Mouse (Mus musculus) lung, postnatal 0 days (tissue): ENCODE measurements around the gene Ahnak.
A peak's percentile ranks its signal among the peaks of the same experiment; 100 is the strongest.

Source experiments
- CTCF ChIP-seq: IDR thresholded peaks from 2 replicates; pipeline ENCODE4 v1.5.1; 2016; ENCODE audit warnings: antibody characterized with exemption, mild to moderate bottlenecking
- EP300 ChIP-seq: IDR thresholded peaks from 2 replicates; pipeline ENCODE4 v1.6.1; 2016; ENCODE audit warnings: antibody characterized with exemption, mild to moderate bottlenecking, control low read depth

DNA sequence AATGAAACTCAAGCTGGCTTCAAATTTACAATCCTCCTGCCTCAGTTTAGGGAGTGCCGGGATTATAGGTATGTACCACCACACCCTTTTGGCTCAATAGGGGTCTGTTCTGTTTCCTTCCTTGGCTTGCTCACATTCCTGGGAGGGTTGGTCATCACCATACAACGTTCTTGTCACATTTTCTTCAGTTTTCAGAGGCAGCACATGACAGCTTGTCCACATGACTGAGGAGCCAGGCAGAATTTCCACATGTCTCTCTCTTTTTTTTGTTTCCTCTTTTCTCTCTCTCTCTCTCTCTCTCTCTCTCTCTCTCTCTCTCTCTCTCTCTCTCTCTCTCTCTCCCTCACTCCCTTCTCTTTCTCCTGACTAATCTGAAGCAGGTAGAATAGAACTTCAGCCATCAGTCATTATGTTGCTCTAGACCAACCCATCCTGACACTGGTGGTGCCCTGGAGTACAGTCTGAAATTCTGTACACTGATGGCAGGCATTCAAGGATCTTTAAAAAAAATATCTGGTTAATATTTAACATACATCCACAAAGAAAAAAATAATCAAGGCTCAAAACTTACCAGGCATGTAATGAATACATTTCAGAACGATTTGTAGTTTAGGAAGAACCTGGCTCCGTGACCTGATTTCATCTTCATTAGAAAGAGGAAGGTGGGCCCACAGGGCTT, 88.0 kb downstream of the Ahnak start:
- TF ChIP-seq CTCF = no peak
- TF ChIP-seq EP300 = peak; percentile 78
